Mouse (Mus musculus): ENCODE data around the gene Ebf3. TPM values are rescaled to one million over a fixed set of nuclear protein-coding genes. Genes with fewer than 3 reads are reported as not detected.

The Ebf3 gene
- polyA plus RNA-seq, 1 experiment, result 17.2 TPM

DNA sequence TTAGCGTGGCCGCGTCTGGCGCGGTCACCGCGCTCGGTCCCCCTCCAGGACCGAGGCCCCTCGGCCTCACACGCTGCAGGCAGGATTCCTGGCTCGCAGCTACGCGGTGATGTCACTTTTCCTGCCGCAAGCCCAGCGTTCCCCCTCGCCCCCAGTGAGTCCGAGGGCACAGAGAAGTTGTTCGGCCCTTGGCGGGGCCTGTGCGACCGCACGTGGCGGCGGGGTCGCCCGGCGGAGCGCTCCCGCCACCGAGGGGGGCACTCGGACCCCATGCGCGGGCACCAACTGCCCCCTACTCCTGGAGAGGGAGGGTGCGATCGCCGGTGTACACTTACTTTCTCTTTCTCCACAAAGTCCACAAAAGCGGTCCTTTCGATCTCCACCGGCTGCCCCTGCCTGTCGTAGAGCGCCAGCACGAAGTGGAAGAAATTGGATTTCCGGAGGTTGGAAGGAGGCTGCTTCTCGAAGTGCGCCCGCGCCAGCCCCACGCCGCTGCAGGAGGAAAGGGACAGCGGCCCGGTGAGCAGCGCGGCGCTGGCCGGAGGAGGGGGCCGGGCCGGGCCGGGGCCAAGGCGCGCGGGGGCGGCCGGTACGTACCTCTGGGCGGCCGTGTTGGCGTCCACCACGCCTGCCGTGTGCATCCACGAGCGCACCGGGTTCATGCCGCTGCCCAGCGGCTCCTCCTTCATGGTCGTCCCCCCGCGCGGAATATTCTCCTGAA lies 902 bp downstream of the Ebf3 start:
- 1% methylated on average over 79 of the region's 79 CpGs for WGBS
- no peaks in the 10 kb centered on the region for H3K4me1 ChIP-seq (ENCODE audit: control insufficient read depth, insufficient read depth, low read length)
- H3K27ac ChIP-seq (ENCODE audit: control insufficient read depth, insufficient read depth, low read depth, low read length, poor library complexity), result no peak overlapping the region; the same call in 1 of the 2 replicates
- TF ChIP-seq POLR2A (IDR thresholded peaks at IDR 0.05; ENCODE audit: borderline replicate concordance, control insufficient read depth, low read depth, low read length) (no peak), CTCF (IDR thresholded peaks at IDR 0.05; ENCODE audit: control insufficient read depth, insufficient read depth, low read length) (no peak)
- H3K4me3 ChIP-seq (replicated peaks; ENCODE audit: control insufficient read depth, low read depth, low read length), result no peak overlapping the region

DNA sequence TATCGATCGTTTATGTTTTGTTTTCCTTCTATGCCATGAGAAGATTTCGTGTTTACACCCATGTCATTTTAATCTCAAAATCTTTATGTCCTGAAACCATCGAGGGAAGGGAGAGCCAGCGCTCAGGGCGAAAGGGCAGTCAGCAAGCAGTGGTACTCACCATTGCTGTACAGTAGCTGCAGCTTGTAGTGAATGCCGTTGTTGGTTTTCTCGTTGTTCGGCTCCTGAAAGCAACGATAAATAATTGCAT lies 1.4 kb downstream of the Ebf3 start:
- Histone ChIP-seq H3K4me1 (ENCODE audit: control insufficient read depth, insufficient read depth, low read length) (no peaks in the 10 kb centered on the region), H3K27ac (ENCODE audit: control insufficient read depth, insufficient read depth, low read depth, low read length, poor library complexity) (no peak overlapping the region; the same call in 1 of the 2 replicates), H3K4me3 (replicated peaks; ENCODE audit: control insufficient read depth, low read depth, low read length) (no peak overlapping the region)
- 2% methylated on average over 10 of the region's 10 CpGs for WGBS
- TF ChIP-seq POLR2A (IDR thresholded peaks at IDR 0.05; ENCODE audit: borderline replicate concordance, control insufficient read depth, low read depth, low read length) (no peak), CTCF (IDR thresholded peaks at IDR 0.05; ENCODE audit: control insufficient read depth, insufficient read depth, low read length) (no peak)

DNA sequence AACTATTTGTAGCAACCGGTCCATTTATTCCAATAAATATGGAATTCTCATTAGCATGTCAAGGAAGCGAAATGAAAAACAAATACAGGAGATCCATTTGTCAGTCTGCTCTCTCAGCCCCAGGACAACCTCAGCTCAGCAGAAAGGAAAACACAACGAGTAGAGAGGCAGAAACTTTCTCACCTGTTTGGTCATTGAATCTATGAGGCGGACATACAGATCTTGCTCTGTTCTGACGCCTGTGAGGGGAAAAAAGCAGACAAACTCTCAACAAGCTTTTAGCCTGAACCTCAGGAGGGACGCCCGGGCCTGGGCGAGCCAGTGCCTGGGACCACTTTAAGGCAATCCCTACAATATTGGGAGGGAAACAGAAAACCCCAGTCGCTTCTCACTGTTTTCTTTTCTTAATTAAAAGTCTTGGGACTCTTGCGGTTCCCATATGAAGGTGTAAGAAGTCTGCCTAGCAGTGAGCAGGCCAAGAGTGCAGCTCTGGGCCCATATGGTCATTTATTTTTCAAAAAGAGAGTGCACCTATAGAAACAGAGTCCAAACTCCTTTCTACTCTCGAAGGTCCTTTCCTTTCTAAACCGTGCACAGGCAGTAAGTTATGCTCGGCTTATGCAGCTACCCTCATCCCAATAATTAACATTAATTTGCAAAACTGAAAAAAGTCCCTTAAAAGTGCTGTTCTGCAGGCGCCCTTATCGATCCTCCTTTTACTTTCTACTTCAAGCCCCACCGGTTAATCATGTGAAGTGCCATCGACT lies 1.9 kb downstream of the Ebf3 start:
- Histone ChIP-seq H3K4me3 (replicated peaks; ENCODE audit: control insufficient read depth, low read depth, low read length) (no peak overlapping the region), H3K27ac (ENCODE audit: control insufficient read depth, insufficient read depth, low read depth, low read length, poor library complexity) (no peak overlapping the region), H3K4me1 (ENCODE audit: control insufficient read depth, insufficient read depth, low read length) (no peaks in the 10 kb centered on the region)
- 10% methylated on average over 17 of the region's 17 CpGs for WGBS
- TF ChIP-seq POLR2A (IDR thresholded peaks at IDR 0.05; ENCODE audit: borderline replicate concordance, control insufficient read depth, low read depth, low read length) (no peak), CTCF (IDR thresholded peaks at IDR 0.05; ENCODE audit: control insufficient read depth, insufficient read depth, low read length) (no peak)

DNA sequence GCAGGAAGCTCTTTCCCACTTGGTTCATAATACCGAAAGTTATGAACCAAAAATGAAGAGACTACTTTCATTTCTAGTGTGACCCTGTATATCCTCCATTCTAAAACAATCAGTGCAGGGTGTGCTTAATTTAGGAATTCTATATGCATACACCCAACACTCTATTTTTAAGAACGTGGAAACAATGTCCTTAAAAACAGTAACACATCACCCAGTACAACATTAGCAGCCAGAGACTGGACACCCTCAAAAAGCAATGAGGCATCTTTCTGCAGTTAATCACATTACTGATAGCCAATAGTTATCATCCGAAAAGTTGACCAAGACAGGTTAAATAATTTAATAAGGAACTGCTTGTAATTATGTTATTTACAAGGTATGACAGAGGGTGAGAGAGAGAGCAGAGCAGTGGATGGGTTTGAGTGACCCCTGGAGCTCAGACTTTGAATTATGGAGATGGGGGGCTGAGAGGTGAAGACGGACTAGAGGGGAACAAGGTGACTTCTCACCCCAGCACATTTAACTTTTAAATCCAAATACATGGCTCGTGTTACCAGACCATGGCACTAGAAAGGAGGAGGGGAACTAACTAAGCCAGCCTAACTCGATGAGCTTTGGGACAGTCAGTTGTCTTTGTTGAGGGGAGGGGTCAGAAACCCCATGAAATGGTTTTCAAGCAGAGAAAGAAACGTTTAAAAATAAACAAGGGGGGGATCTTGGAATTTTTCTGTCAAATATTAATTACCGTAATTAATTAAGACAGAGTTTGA lies 2.7 kb downstream of the Ebf3 start:
- Histone ChIP-seq H3K27ac (ENCODE audit: control insufficient read depth, insufficient read depth, low read depth, low read length, poor library complexity) (no peak overlapping the region), H3K4me1 (ENCODE audit: control insufficient read depth, insufficient read depth, low read length) (no peaks in the 10 kb centered on the region), H3K4me3 (replicated peaks; ENCODE audit: control insufficient read depth, low read depth, low read length) (no peak overlapping the region)
- WGBS, result 5% methylated on average over 8 of the region's 8 CpGs
- no peak for TF ChIP-seq POLR2A (IDR thresholded peaks at IDR 0.05; ENCODE audit: borderline replicate concordance, control insufficient read depth, low read depth, low read length)
- TF ChIP-seq CTCF (IDR thresholded peaks at IDR 0.05; ENCODE audit: control insufficient read depth, insufficient read depth, low read length), result no peak

DNA sequence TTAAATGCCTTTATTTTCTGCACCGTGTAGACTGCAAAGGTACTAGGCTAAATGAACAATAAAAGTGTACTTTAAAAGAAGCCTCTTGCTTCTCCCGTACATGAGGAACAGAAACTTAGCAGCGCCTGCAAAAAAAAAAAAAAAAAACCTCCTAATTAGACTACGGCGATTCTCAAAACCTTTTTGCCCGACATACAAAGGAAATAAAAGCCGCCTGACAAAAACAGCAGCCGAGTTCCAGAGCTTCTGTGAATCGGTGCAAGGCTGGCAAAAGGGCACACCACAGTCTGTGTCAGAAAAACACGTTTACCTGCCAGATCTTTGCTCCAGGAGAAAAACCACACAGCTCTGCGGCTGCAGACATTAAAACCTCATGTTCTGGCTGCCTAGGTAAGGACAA lies 3.4 kb downstream of the Ebf3 start:
- H3K4me1 ChIP-seq (ENCODE audit: control insufficient read depth, insufficient read depth, low read length), result no peaks in the 10 kb centered on the region
- no peak overlapping the region for H3K27ac ChIP-seq (ENCODE audit: control insufficient read depth, insufficient read depth, low read depth, low read length, poor library complexity)
- 2% methylated on average over 11 of the region's 11 CpGs for WGBS
- H3K4me3 ChIP-seq (replicated peaks; ENCODE audit: control insufficient read depth, low read depth, low read length), result no peak overlapping the region
- TF ChIP-seq POLR2A (IDR thresholded peaks at IDR 0.05; ENCODE audit: borderline replicate concordance, control insufficient read depth, low read depth, low read length) (no peak), CTCF (IDR thresholded peaks at IDR 0.05; ENCODE audit: control insufficient read depth, insufficient read depth, low read length) (no peak)

DNA sequence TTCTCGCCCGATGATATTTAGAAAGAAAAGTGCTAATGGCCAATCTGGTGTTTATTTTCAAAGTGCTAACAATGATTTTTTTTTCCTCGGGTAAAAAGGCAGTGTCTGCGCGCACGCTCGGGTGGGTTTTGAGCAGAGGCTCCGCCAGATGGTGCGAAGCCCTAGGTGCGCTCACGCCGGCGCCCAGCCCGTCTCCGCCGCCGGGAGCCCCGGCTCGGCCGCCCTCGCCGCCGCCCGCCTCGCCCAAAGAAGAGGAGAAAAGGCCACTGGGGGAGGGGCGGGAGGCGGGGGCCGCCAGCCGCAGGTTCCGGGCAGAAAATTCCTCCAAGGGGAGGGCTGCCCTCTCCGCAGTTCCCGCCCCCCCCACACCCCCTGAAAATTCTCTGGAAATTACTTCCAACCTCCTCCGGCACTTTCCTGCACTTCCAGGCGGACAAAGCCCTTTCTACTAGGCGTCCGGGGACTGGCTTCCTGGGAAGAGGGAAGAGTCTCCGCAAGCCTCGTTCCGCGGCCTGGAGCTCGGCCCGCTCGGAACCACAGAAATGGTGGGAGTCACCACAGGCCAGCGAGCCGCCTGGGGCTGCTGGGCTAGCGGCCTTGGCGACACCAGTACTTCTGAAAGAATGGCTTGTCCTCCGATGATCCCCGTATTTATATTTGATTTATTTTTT lies 4.0 kb downstream of the Ebf3 start:
- H3K4me1 ChIP-seq (ENCODE audit: control insufficient read depth, insufficient read depth, low read length), result no peaks in the 10 kb centered on the region
- TF ChIP-seq CTCF (IDR thresholded peaks at IDR 0.05; ENCODE audit: control insufficient read depth, insufficient read depth, low read length) (no peak), POLR2A (IDR thresholded peaks at IDR 0.05; ENCODE audit: borderline replicate concordance, control insufficient read depth, low read depth, low read length) (no peak)
- H3K27ac ChIP-seq (ENCODE audit: control insufficient read depth, insufficient read depth, low read depth, low read length, poor library complexity), result no peak overlapping the region; the same call in 1 of the 2 replicates
- H3K4me3 ChIP-seq (replicated peaks; ENCODE audit: control insufficient read depth, low read depth, low read length), result no peak overlapping the region
- 3% methylated on average over 46 of the region's 49 CpGs for WGBS

DNA sequence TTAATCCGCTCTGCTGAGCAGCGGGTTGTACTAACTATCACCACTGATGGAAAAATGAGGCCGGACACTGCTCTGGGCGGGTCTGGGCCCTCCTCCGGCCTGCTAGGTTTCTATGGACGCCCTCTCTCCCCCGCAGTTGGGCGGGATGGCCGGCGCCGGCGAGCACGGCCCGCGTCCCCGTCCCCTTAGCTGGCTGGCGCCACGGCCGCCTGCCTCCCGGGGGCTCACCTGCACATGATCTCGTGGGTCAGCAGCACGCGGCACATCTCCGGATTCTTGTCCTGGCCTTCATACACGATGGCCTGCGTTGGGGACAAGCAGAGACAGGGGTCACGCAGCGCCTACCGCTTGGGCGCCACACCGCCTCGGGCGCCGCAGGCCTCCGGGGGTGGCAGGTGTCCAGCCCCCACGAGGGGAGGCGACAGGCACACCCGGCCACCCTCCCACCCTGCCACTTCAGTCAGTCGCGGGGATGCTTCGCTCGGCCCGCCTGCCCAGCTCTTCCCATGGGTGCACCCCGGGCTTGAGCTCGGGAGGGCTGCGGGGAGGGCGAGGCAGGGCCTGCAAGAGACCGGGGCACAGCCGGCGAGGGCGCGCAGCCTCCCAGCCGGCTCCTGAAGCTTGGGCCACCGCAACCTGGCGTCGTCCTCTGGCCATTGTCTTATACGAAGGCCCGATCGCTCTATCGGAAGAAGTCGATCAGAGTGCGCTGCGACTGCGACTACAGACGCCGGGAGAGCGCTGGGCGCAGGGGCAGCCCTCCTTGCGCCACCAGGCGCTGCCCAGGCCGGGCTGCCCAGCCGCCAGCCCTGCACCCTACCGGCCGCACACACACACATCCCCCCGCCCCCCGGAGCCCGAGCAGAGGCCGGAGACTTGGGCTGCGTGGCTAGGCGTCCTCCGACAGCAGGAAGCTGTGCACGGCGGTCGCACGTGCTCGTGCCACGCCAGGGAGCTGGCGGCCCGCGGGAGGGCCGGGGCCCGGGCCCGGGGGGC lies 4.9 kb downstream of the Ebf3 start:
- Histone ChIP-seq H3K4me1 (ENCODE audit: control insufficient read depth, insufficient read depth, low read length) (no peaks in the 10 kb centered on the region), H3K4me3 (replicated peaks; ENCODE audit: control insufficient read depth, low read depth, low read length) (no peak overlapping the region), H3K27ac (ENCODE audit: control insufficient read depth, insufficient read depth, low read depth, low read length, poor library complexity) (peak overlapping the region; percentile 51; the same call in 1 of the 2 replicates)
- TF ChIP-seq POLR2A (IDR thresholded peaks at IDR 0.05; ENCODE audit: borderline replicate concordance, control insufficient read depth, low read depth, low read length) (no peak), CTCF (IDR thresholded peaks at IDR 0.05; ENCODE audit: control insufficient read depth, insufficient read depth, low read length) (no peak)
- 9% methylated on average over 93 of the region's 93 CpGs for WGBS

Measured in bone marrow, adult 2 months (tissue).